Mouse (Mus musculus) embryonic facial prominence, embryonic 13.5 days (tissue): ENCODE results near the gene Btbd35f17. TPM values are rescaled to one million over a fixed set of nuclear protein-coding genes. Genes with fewer than 3 reads are reported as not detected.
"Not testable (repeated sequence)": the region's sequence is repeated elsewhere in the genome, so short reads cannot be mapped to it uniquely, and the experiment has no call there.

ENCODE experiments used
- ATAC-seq: fragments of 200-750 bp; cut with Nextera tagmentation; 2 replicates; pipeline ENCODE4 v1.8.0; 2017; ENCODE audit warnings: low read depth; ENCODE audit not compliant: insufficient number of reproducible peaks, insufficient read depth, low FRiP score, low TSS enrichment
- H3K27ac ChIP-seq: fragments of 300-500 bp; sonication (generic); 2 replicates; pipeline ENCODE4 v1.5.1; 2015; ENCODE audit warnings: moderate library complexity, mild to moderate bottlenecking, inconsistent platforms
- H3K27me3 ChIP-seq: fragments of 300-500 bp; sonication (generic); 2 replicates; pipeline ENCODE4 v1.6.1; 2015; ENCODE audit warnings: mild to moderate bottlenecking, inconsistent platforms
- H3K36me3 ChIP-seq: fragments of 300-500 bp; sonication (generic); 2 replicates; pipeline ENCODE4 v1.6.1; 2015; ENCODE audit warnings: mild to moderate bottlenecking, inconsistent platforms
- H3K4me1 ChIP-seq: fragments of 300-500 bp; sonication (generic); 2 replicates; pipeline ENCODE4 v1.6.1; 2015; ENCODE audit warnings: inconsistent platforms
- H3K4me2 ChIP-seq: fragments of 300-500 bp; sonication (generic); 2 replicates; pipeline ENCODE4 v1.6.1; 2015; ENCODE audit warnings: moderate library complexity, mild to moderate bottlenecking, inconsistent platforms
- H3K4me3 ChIP-seq: fragments of 300-500 bp; sonication (generic); 2 replicates; pipeline ENCODE4 v1.5.1; 2015; ENCODE audit warnings: mild to moderate bottlenecking, inconsistent platforms
- H3K9ac ChIP-seq: fragments of 300-500 bp; sonication (generic); 2 replicates; pipeline ENCODE4 v1.6.1; 2015; ENCODE audit warnings: mild to moderate bottlenecking, inconsistent platforms
- H3K9me3 ChIP-seq: fragments of 300-500 bp; sonication (generic); 2 replicates; pipeline ENCODE4 v1.6.1; 2016; ENCODE audit warnings: inconsistent platforms
- WGBS: fragments of 180-500 bp; shearing (Covaris S2); methylation state at CpG from one replicate; pipeline ENCODE4 v1.1.7; 2015; ENCODE audit warnings: mixed read lengths; 5-methylcytosine and 5-hydroxymethylcytosine counted together
- polyA plus RNA-seq: library from polyadenylated mRNA; unstranded; fragments of >200 nt; fragmentation: Nextera tagmentation; extraction: Ambion mirVana; gene quantifications from 2 replicates; pipeline ENCODE4 v1.2.1, GENCODE M21; 2015

Btbd35f17 gene
- polyA plus RNA-seq, result not detected in 2 replicates

DNA sequence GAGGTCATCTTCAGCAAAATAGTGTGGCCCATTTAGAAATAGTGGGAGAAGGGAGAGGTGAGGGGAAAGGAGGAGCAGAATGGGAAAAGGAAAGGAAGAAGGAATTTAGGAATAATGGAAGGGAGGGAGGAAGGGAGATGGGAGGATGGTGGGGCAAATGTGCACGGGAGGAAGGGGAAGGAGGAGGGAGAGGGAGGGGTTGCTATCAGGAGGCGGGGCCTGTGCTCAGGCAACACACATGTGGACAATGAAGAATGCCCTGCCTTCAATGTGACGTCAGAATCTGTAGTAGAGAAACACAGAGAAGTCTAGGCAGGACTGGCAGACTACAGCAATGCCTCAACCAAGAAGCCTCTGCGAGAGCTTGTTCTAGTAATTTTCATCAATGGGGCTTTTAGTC lies at the start of gene Btbd35f17:
TSS of gene Btbd35f17 (plus strand) at position 301 of the 400 bp plus-strand sequence.
- H3K4me3 ChIP-seq, H3K27ac ChIP-seq, H3K4me1 ChIP-seq, H3K9ac ChIP-seq, H3K36me3 ChIP-seq, H3K4me2 ChIP-seq, H3K27me3 ChIP-seq, ATAC-seq, H3K9me3 ChIP-seq: not testable (repeated sequence)
- WGBS, result 90% methylated on average over 2 of the region's 4 CpGs

Other genes starting within 250 kb of the Btbd35f17 start
- not detected in 2 replicates for gene Btbd35f28, start 174.1 kb upstream of the Btbd35f17 start, polyA plus RNA-seq
- not detected in 2 replicates for gene Btbd35f20, start 79.4 kb upstream of the Btbd35f17 start, polyA plus RNA-seq